Mouse (Mus musculus) cerebellum, postnatal 4 days (tissue): ENCODE results near the gene Agpat3.

ENCODE experiments used
- DNase-seq, 2 experiments: peaks; one replicate each; pipeline ENCODE4 v3.0.0; 2022; ENCODE audit warnings: low spot score in 2 of 2, mixed read lengths in 1 of 2

Agpat3 gene

GRCm38 (mm10) chr10:78260322-78260721, 92.0 kb downstream of the Agpat3 start:
- DNase-seq, result no peak

- DNase-seq, result no peak
Observed at GRCm38 (mm10) chr10:78259702-78260101, 92.6 kb downstream of the Agpat3 start.

- no peak for DNase-seq
Observed at GRCm38 (mm10) chr10:78259230-78259629, 93.1 kb downstream of the Agpat3 start.

- no peak for DNase-seq
Observed at GRCm38 (mm10) chr10:78258142-78258675, 94.1 kb downstream of the Agpat3 start.

DNA sequence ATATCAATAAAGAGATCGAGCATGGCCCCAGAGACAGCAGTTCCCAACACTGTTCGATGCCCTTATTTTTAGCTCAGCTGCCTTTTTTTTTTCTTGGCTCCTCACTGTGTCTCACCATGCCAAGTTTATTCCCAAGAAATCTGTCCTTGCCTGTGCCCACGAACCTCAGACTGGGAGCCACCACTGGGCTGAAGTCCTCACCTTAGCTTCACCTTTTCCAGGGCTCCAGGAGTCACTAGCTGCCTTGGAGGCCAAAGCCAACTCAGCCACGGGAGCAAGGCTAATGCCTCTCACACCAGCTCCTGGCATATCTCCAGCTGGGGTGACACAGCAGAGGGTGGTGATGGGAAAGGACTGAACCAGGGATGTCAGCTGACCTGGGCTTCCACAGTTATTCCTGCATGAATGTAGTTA, 96.6 kb downstream of the Agpat3 start:
- DNase-seq, result no peak

DNA sequence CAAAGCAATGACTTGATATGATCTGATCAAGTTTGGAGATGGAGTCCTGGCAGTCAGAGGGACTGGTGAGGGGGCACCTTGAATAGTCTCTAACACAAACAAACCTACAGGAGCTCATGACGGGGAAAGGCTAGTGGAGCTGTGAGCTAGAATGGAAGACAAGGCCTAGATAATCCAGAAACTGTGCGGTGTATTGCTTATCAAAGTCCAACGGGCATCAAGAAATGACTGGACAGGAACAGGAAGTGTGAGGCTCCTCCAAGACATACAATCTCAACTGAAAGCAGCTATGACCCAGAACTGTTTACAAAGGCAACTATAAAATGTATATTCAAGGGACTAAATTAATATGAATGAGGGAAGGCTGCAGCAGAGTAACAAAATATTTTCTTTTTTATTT, 105.1 kb downstream of the Agpat3 start:
- no peak for DNase-seq

- no peak for DNase-seq
Observed at GRCm38 (mm10) chr10:78246725-78247124, 105.6 kb downstream of the Agpat3 start.

- no peak for DNase-seq
Observed at GRCm38 (mm10) chr10:78245225-78245547, 107.1 kb downstream of the Agpat3 start.

- peak; percentile 71 to 82 for DNase-seq
Observed at GRCm38 (mm10) chr10:78244438-78245224, 107.7 kb downstream of the Agpat3 start, which contains the start of gene Trappc10. Gene Trappc10, minus strand, starts transcription at chr10:78244641.

DNA sequence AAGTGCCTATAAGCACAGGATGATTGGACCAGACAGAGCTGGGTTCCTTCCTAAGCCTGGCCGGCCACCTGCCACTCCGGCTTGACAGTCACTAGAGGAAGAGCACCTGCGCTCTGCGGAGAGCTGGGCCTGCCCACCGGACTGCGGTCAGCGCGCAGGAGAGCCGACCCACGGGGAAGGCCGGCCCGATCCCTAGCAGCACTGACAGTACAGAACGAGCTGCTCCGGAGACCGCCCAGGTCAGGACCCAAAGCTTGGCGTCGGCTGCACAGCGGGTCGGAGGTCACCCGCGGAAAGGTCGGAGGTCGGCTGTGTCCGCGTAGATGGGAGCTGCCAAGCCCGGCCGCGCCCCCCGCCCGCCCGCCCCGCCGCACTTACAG, 108.2 kb downstream of the Agpat3 start:
- DNase-seq, result peak; percentile 30 to 42

GRCm38 (mm10) chr10:78238926-78239325, 113.4 kb downstream of the Agpat3 start:
- DNase-seq, result no peak

GRCm38 (mm10) chr10:78238297-78238696, 114.0 kb downstream of the Agpat3 start:
- no peak for DNase-seq

DNA sequence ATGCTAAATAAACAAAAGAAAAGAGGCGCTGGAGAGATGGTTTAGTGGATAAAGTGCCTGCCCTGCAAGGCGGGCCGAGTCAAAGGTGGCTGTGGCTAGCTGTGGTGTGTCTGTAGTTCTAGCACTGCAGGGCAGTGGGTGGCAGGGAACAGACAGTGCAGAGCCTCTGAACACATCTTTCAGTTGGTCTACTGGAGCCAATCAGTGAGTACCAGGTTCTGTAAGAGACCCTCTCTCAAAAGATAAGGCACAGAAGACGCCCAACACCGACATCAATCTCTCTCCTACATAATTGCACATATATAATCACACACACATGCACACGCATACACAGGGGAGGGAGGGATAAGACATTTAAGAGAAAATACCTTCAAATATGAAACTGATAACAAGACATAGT, 114.5 kb downstream of the Agpat3 start:
- DNase-seq, result no peak

DNA sequence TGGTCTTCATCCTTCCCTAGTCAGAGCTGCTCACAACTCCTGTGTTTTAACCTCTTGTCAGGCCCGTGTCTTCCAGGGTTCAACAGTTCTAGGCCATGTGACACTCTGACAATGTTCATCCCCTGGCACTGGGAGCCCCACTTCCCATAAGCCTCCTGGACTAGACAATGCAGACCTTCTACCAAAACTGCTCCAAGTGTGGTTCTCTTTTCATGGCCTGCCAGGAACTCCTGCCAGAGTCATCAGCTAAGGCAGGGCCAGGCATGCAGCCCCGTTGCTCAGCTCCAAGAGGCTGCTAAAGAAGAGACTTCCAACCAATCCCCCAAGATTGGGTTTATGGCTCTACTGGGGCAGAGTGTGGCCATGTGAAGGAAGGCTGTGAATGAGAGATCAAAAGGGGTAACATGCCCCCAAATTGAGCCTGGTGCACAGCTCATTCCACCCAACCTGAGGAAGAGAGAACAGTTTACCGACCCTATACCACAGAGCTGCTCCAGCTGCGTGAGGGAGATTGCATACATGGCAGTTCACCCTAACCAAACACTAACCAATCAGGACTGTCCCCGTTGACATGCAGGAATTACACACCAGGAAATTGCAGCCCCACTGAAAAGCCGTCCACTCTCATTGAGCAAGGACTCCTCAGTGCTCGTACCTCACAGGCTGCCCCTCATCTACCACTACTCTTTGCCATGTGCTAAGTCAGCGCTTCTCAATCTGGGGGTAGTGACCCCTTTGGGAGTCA, 115.2 kb downstream of the Agpat3 start:
- no peak for DNase-seq

GRCm38 (mm10) chr10:78233756-78234155, 118.5 kb downstream of the Agpat3 start:
- no peak for DNase-seq

- no peak for DNase-seq
Observed at GRCm38 (mm10) chr10:78233161-78233560, 119.1 kb downstream of the Agpat3 start.

- no peak for DNase-seq
Observed at GRCm38 (mm10) chr10:78232301-78232980, 119.8 kb downstream of the Agpat3 start.

DNA sequence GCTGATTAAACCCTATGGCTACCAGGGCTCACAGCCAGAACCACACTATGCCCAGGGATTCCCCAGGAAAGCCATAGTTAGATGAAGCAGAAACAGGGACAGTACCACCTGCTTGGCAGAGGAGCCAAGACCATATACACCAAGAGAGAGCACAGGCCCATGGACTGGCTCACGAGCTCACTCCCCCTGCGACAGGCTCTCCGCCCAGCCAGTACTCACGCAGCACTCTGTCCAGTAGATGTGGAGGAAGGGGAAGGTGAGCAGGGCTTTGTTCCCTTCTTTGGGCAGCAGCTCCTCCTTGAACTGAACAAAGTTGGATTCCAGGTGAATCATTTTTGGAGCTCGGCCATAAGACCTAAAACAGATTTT, 123.7 kb downstream of the Agpat3 start:
- DNase-seq, result no peak

GRCm38 (mm10) chr10:78227875-78228559, 124.3 kb downstream of the Agpat3 start:
- DNase-seq, result no peak

- no peak for DNase-seq
Observed at GRCm38 (mm10) chr10:78224136-78224535, 128.2 kb downstream of the Agpat3 start.

DNA sequence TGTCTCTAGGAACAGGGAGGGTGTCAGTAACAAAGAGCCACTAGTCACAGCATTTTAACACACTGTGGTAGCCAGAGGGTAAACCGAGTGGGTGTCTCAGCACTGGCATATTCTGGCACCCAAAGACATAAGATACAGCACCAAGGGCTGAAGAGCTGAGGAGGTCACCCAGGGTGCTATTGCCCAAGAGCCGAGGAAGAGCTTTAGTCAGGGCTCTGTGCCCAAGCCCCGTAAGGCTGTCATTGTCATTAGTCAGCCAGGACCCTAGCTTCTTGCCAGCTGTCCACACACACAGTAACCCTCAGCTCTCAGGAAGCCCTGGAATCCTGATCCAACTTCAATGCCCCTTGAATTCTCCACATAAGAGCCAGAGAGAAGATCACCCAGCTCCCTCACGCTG, 129.4 kb downstream of the Agpat3 start:
- no peak for DNase-seq

GRCm38 (mm10) chr10:78221315-78221714, 131.0 kb downstream of the Agpat3 start:
- no peak for DNase-seq
